Mouse (Mus musculus) megakaryocyte, embryonic 14.5 days (primary cell): ENCODE measurements around the gene Serinc5. TPM values are rescaled to one million over a fixed set of nuclear protein-coding genes. Genes with fewer than 3 reads are reported as not detected.
A peak's percentile ranks its signal among the peaks of the same experiment; 100 is the strongest.
"Not testable (repeated sequence)": the region's sequence is repeated elsewhere in the genome, so short reads cannot be mapped to it uniquely, and the experiment has no call there.

Experiments
- H3K27me3 ChIP-seq: replicated peaks from 2 replicates; pipeline ENCODE3; 2012; ENCODE audit warnings: inconsistent platforms
- H3K36me3 ChIP-seq: replicated peaks from 2 replicates; pipeline ENCODE3; 2012; ENCODE audit warnings: low read length, inconsistent platforms, mixed read lengths
- H3K4me1 ChIP-seq: 2 replicates; pipeline ENCODE4 v1.6.1; 2012; ENCODE audit warnings: inconsistent platforms
- H3K4me3 ChIP-seq: replicated peaks from 2 replicates; pipeline ENCODE3; 2012; ENCODE audit warnings: moderate library complexity, mild to moderate bottlenecking, inconsistent platforms
- H3K9me3 ChIP-seq: 2 replicates; pipeline ENCODE4 v1.6.1; 2012; ENCODE audit warnings: inconsistent platforms
- FLI1 ChIP-seq: IDR thresholded peaks from 2 replicates; pipeline ENCODE4 v1.6.1; 2012; ENCODE audit warnings: low read length, inconsistent platforms, mixed read lengths
- GATA1 ChIP-seq: IDR thresholded peaks from 3 replicates; pipeline ENCODE4 v1.6.1; 2012; ENCODE audit warnings: mixed read lengths, low read length, inconsistent platforms, borderline replicate concordance
- polyA plus RNA-seq: library from polyadenylated mRNA; stranded (reverse); fragments of >175 nt; gene quantifications from 2 replicates; pipeline ENCODE4 v1.2.3, GENCODE M21; 2012; ENCODE audit warnings: low replicate concordance; ENCODE audit not compliant: insufficient read depth

The Serinc5 gene
- polyA plus RNA-seq, 1 experiment, result 1.1 TPM

DNA sequence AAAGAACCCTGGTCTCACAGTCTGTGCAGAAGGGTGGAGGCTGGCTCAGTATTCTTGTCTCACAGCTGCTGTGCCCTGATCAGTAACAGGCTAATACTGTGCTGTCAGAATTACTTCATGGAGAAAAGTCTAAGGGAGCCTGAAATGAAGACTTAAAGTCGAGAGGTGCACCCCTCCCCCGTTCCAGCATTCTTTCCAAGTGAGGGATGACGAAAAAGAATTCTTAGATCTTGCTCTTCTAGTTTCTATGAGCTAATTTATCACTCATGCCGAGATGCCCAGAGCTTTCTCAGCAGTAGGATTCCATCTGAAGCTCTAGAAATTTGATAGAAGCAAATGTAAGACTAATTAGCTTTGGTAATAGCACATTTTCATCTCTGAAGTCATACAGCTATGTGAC, 66.8 kb downstream of the Serinc5 start:
- Histone ChIP-seq H3K4me1 (peaks cover 42% of the 10 kb centered on the region), H3K9me3 (no peaks in the 10 kb centered on the region), H3K36me3 (peaks cover 1% of the 10 kb centered on the region), H3K27me3 (no peaks in the 10 kb centered on the region), H3K4me3 (no peak overlapping the region)
- no peak for TF ChIP-seq GATA1
- no peak for TF ChIP-seq FLI1

GRCm38 (mm10) chr13:92679661-92680060, 68.8 kb downstream of the Serinc5 start:
- Histone ChIP-seq H3K36me3 (peaks cover 16% of the 10 kb centered on the region), H3K27me3 (no peaks in the 10 kb centered on the region), H3K4me3 (no peak overlapping the region), H3K9me3 (no peaks in the 10 kb centered on the region), H3K4me1 (peaks cover 31% of the 10 kb centered on the region)
- TF ChIP-seq FLI1, result no peak
- TF ChIP-seq GATA1, result no peak

- H3K4me1 ChIP-seq, result peaks cover 14% of the 10 kb centered on the region
- no peak overlapping the region for H3K4me3 ChIP-seq
- H3K36me3 ChIP-seq, result peaks cover 32% of the 10 kb centered on the region
- H3K9me3 ChIP-seq, result no peaks in the 10 kb centered on the region
- no peaks in the 10 kb centered on the region for H3K27me3 ChIP-seq
- TF ChIP-seq FLI1 (no peak), GATA1 (no peak)
Measured at GRCm38 (mm10) chr13:92681541-92681940, 70.7 kb downstream of the Serinc5 start.

GRCm38 (mm10) chr13:92682833-92683232, 71.9 kb downstream of the Serinc5 start:
- H3K4me1 ChIP-seq, result peaks cover 12% of the 10 kb centered on the region; the same call in 1 of the 2 replicates
- no peaks in the 10 kb centered on the region for H3K27me3 ChIP-seq
- peaks cover 37% of the 10 kb centered on the region for H3K36me3 ChIP-seq
- H3K9me3 ChIP-seq, result no peaks in the 10 kb centered on the region
- H3K4me3 ChIP-seq, result no peak overlapping the region
- TF ChIP-seq GATA1 (no peak), FLI1 (no peak)

GRCm38 (mm10) chr13:92683464-92683863, 72.6 kb downstream of the Serinc5 start:
- Histone ChIP-seq H3K4me1 (peaks cover 12% of the 10 kb centered on the region; the same call in 1 of the 2 replicates), H3K27me3 (no peaks in the 10 kb centered on the region), H3K4me3 (no peak overlapping the region), H3K36me3 (peaks cover 44% of the 10 kb centered on the region), H3K9me3 (no peaks in the 10 kb centered on the region)
- TF ChIP-seq GATA1 (no peak), FLI1 (no peak)

DNA sequence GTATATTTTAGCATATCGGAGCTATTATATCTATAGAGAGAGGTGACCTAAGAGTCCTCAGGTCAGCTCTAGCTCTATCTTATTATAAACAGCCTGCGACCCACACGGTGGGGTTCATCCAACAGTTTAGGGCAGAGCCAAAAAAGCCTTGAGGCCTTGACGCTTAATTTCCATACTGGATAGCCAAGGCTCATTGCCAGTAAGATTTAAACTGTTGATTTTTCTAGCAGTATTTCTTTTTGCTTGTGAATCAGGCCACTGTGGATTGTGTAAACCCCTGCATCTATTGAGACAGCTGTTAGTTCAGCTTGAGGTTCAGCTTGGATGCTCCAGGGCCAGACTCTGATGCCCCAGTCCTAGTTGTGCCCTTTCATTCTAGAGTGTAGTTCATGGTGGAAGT, 73.4 kb downstream of the Serinc5 start:
- peaks cover 52% of the 10 kb centered on the region for H3K36me3 ChIP-seq

DNA sequence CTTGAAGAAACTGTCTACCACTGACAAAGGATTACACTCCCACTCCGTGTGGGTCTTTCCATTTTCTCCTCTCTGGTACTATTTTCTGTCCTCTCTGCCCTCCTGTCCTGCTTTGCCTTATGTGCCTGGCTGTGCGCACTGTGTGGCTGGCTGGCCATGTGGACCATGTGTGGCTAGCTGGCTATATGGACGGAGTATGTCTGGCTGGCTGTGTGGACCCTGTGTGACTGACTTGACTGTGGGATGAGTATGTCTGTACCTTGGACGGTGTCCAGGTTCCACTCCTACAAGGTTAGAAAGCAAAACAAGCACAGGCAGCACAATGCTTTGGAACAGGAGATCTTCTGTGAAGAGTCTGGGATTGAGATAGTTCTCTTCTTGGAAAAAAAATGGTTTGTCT, 74.4 kb downstream of the Serinc5 start:
- Histone ChIP-seq H3K36me3 (peaks cover 56% of the 10 kb centered on the region), H3K4me1 (peaks cover 9% of the 10 kb centered on the region; the same call in 1 of the 2 replicates), H3K9me3 (no peaks in the 10 kb centered on the region), H3K27me3 (no peaks in the 10 kb centered on the region), H3K4me3 (no peak overlapping the region)
- TF ChIP-seq GATA1 (no peak), FLI1 (no peak)

More for the DNA sequence above, 73.4 kb downstream of the Serinc5 start:
- no peak overlapping the region for H3K4me3 ChIP-seq
- H3K9me3 ChIP-seq, result no peaks in the 10 kb centered on the region
- peaks cover 12% of the 10 kb centered on the region; the same call in 1 of the 2 replicates for H3K4me1 ChIP-seq
- H3K27me3 ChIP-seq, result no peaks in the 10 kb centered on the region
- TF ChIP-seq GATA1, result no peak
- TF ChIP-seq FLI1, result no peak

GRCm38 (mm10) chr13:92687151-92687550, 76.3 kb downstream of the Serinc5 start:
- H3K36me3 ChIP-seq, result peaks cover 70% of the 10 kb centered on the region
- not testable (repeated sequence) for H3K9me3 ChIP-seq, H3K27me3 ChIP-seq, H3K4me1 ChIP-seq, H3K4me3 ChIP-seq

DNA sequence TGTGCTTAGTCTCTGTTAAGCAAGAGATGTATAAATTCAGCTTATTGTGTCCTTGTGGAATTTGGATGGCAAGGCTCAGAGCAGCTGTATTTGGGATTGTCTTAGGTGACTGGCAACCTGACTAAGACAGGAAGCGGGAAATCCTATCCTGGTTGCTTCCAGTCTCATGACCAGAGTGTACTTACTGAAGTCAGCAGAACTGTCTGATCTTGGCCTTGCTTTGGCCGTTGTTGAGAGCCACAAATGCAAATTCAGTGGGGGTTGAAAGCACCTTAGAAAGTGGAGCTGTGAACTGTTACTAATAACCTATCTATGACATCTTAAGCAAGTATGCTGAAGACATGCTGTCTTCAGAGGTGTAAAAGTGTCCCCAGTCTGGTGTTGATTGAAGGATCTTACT, 78.2 kb downstream of the Serinc5 start:
- no peaks in the 10 kb centered on the region for H3K9me3 ChIP-seq
- H3K4me3 ChIP-seq, result no peak overlapping the region
- peaks cover 6% of the 10 kb centered on the region for H3K4me1 ChIP-seq
- no peak for TF ChIP-seq FLI1
- no peak for TF ChIP-seq GATA1
- H3K27me3 ChIP-seq, result no peaks in the 10 kb centered on the region
- peaks cover 69% of the 10 kb centered on the region for H3K36me3 ChIP-seq

DNA sequence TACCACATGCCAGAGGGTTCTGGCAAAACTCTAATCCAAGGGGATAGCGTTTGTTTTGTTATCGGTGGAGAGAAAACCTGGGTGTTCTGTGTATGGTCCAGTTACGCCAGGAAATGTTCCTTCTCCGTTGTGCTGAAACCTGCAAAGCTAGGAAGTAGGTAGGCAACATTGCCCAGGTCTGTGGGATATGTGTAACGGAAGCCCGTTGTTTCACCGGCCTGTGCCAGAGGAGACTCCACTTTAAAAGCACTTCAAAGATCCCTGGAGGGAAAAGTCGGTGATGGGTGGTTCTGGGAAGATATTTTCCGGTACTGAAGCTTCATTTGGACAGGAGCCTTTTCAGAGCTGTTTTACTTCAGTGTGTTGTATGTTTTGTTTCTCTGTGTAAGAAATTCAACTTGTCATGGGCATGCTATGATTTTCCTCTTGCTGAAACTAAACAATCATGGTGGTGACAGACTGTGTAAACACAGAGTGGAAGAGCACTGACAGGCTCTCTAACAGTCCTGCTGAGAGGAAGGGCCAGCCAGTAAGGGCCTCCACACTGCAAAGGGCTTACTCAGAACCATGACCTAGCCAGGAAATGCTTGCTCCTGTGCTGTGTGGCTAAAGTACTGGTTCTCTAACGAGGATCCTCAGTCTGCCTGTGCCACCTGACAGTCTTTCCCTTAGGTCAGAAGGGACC, 83.1 kb downstream of the Serinc5 start:
- Histone ChIP-seq H3K4me3 (peak overlapping the region; percentile 68), H3K36me3 (peaks cover 69% of the 10 kb centered on the region), H3K4me1 (peaks cover 30% of the 10 kb centered on the region), H3K9me3 (no peaks in the 10 kb centered on the region), H3K27me3 (no peaks in the 10 kb centered on the region)
- TF ChIP-seq GATA1 (no peak), FLI1 (no peak)

DNA sequence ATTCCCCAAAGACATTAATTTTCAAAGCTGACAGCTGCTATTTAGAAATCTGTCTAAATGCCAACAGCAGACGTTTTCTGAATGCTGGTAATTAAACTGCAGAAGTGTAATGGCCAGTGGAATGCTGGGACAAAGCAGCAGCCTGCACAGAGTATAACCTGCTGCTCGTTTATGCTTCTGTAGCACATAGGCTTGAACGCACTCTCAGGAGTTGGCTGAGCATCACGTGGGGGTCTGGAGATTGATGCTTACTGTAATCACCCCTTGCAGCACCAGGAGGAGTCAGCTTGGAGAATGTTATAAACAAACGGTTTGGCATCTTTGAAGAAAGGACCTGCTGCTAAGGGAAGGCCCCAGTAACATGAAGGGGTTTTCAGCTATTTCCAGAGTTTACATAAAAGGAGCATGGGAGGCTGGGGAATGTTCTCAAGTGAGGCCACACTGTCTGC, 85.6 kb downstream of the Serinc5 start:
- Histone ChIP-seq H3K4me3 (no peak overlapping the region), H3K9me3 (no peaks in the 10 kb centered on the region), H3K27me3 (no peaks in the 10 kb centered on the region), H3K36me3 (peaks cover 64% of the 10 kb centered on the region), H3K4me1 (peaks cover 30% of the 10 kb centered on the region)
- no peak for TF ChIP-seq GATA1
- no peak for TF ChIP-seq FLI1
